18 mouse cellular contexts compared by ENCODE assay signal in genomic region chr13:72972165-72972564, GRCm38 (mm10).
"Had no signal": no experiment of that assay in that cellular context is flagged by ENCODE, and none has a peak within 500 bp of the region (broad histone marks: within the 10 kb centered on the region; RNA-seq: fewer than 3 reads in every experiment).

No protein-coding gene starts in this region.

- H3K9me3 ChIP-seq: midbrain, embryonic 10.5 days; midbrain, embryonic 12.5 days; neural tube, embryonic 13.5 days; neural tube, embryonic 15.5 days had no signal

- H3K27ac ChIP-seq: midbrain, embryonic 10.5 days; midbrain, embryonic 12.5 days; neural tube, embryonic 13.5 days; neural tube, embryonic 15.5 days had no signal

- H3K36me3 ChIP-seq: midbrain, embryonic 10.5 days; midbrain, embryonic 12.5 days; neural tube, embryonic 13.5 days; neural tube, embryonic 15.5 days had no signal

- DNase-seq: lung, embryonic 14.5 days; lung, postnatal 10 days; lung, postnatal 4 days; midbrain, embryonic 14.5 days; retina, postnatal 1 day; right cerebral cortex, adult 18-20 months; right cerebral cortex, postnatal 25 days; right cerebral cortex, postnatal 4 days; spleen, adult 18-20 months; thymus, adult 18-20 months; thymus, postnatal 14 days; thymus, postnatal 36 days had no signal

- H3K4me3 ChIP-seq: midbrain, embryonic 10.5 days; midbrain, embryonic 12.5 days; myocyte; neural tube, embryonic 13.5 days; neural tube, embryonic 15.5 days had no signal

- H3K9ac ChIP-seq: lung, embryonic 14.5 days; midbrain, embryonic 12.5 days; neural tube, embryonic 13.5 days; neural tube, embryonic 15.5 days had no signal

- H3K4me2 ChIP-seq: lung, embryonic 14.5 days; midbrain, embryonic 12.5 days; neural tube, embryonic 13.5 days; neural tube, embryonic 15.5 days had no signal

- ATAC-seq: midbrain, embryonic 16.5 days had no signal

- H3K27me3 ChIP-seq: neural tube, embryonic 13.5 days had no signal

- H3K4me1 ChIP-seq: midbrain, embryonic 10.5 days; midbrain, embryonic 12.5 days; neural tube, embryonic 13.5 days; neural tube, embryonic 15.5 days had no signal
